Mouse (Mus musculus) ovary, postnatal 14 days (tissue): ENCODE results near the gene Flad1.

Experiments used
- DNase-seq: peaks from one replicate; pipeline ENCODE4 v3.0.0; 2022; ENCODE audit warnings: low spot score

Gene Flad1

GRCm38 (mm10) chr3:89425876-89426275 lies 14.2 kb upstream of the Flad1 start:
- no peak for DNase-seq

- DNase-seq, result no peak
Observed at GRCm38 (mm10) chr3:89425141-89425525, 13.5 kb upstream of the Flad1 start.

GRCm38 (mm10) chr3:89424416-89425140 lies 12.9 kb upstream of the Flad1 start:
- DNase-seq, result no peak

- DNase-seq, result no peak
Observed at GRCm38 (mm10) chr3:89422556-89423205, 11.0 kb upstream of the Flad1 start.

- DNase-seq, result no peak
Observed at GRCm38 (mm10) chr3:89421810-89422473, 10.3 kb upstream of the Flad1 start.

GRCm38 (mm10) chr3:89421002-89421774 lies 9.5 kb upstream of the Flad1 start:
- DNase-seq, result peak; percentile 67

GRCm38 (mm10) chr3:89420421-89420820 lies 8.8 kb upstream of the Flad1 start:
- no peak for DNase-seq

GRCm38 (mm10) chr3:89419981-89420380 lies 8.3 kb upstream of the Flad1 start:
- no peak for DNase-seq

- peak; percentile 57 for DNase-seq
Observed at GRCm38 (mm10) chr3:89419571-89419970, 7.9 kb upstream of the Flad1 start.

GRCm38 (mm10) chr3:89418861-89419250 lies 7.2 kb upstream of the Flad1 start:
- DNase-seq, result peak; percentile 65

GRCm38 (mm10) chr3:89418170-89418860 lies 6.6 kb upstream of the Flad1 start, which contains the start of the genes Cks1b and Shc1:
Gene Cks1b (minus strand): TSS chr3:89418383.
Gene Shc1 (plus strand): TSS chr3:89418443.
- DNase-seq, result peak; percentile 87

- DNase-seq, result no peak
Observed at GRCm38 (mm10) chr3:89417840-89418169, 6.1 kb upstream of the Flad1 start.

- no peak for DNase-seq
Observed at GRCm38 (mm10) chr3:89417131-89417530, 5.5 kb upstream of the Flad1 start.

GRCm38 (mm10) chr3:89416158-89416557 lies 4.5 kb upstream of the Flad1 start:
- DNase-seq, result no peak

GRCm38 (mm10) chr3:89410864-89411263 lies 806 bp downstream of the Flad1 start:
- no peak for DNase-seq

GRCm38 (mm10) chr3:89409701-89410100 lies 2.0 kb downstream of the Flad1 start:
- DNase-seq, result no peak

GRCm38 (mm10) chr3:89408448-89408847 lies 3.2 kb downstream of the Flad1 start:
- no peak for DNase-seq

GRCm38 (mm10) chr3:89406887-89407286 lies 4.8 kb downstream of the Flad1 start:
- no peak for DNase-seq

GRCm38 (mm10) chr3:89402693-89403092 lies 9.0 kb downstream of the Flad1 start, which contains the start of gene Lenep:
Gene Lenep (minus strand): TSS chr3:89402793.
- no peak for DNase-seq

- DNase-seq, result no peak
Observed at GRCm38 (mm10) chr3:89401329-89401728, 10.3 kb downstream of the Flad1 start.

GRCm38 (mm10) chr3:89396654-89397005 lies 15.0 kb downstream of the Flad1 start:
- no peak for DNase-seq
